Mouse (Mus musculus): Measurements from ENCODE around the gene Cib4. TPM values are rescaled to one million over a fixed set of nuclear protein-coding genes. Genes with fewer than 3 reads are reported as not detected.

The Cib4 gene
- not detected for total RNA-seq (2021)

DNA sequence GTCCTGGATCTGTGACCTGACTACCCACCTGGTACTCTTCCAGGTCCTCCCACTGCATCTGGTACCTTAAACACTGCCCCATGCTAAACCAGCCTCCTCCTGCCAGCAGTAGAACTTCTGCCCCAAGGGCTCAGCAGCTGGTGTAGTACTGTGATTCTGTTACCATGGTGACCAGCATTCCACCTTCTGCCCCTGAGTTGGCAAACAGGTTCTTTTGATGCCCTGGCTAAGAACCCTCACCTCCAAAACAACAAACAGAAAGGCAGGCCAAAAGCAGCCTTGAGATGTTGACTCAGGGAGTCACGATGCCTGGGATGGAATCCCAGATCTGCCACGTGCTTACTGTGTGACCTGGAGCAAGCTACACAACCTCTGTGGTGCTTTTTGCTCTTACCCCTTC, at the start of gene Cib4:
Gene Cib4 (minus strand): TSS at position 139 of the 400 bp plus-strand sequence.
- DNase-seq (ENCODE audit: extremely low spot score in 1 of 2, low spot score in 1 of 2): no peak

DNA sequence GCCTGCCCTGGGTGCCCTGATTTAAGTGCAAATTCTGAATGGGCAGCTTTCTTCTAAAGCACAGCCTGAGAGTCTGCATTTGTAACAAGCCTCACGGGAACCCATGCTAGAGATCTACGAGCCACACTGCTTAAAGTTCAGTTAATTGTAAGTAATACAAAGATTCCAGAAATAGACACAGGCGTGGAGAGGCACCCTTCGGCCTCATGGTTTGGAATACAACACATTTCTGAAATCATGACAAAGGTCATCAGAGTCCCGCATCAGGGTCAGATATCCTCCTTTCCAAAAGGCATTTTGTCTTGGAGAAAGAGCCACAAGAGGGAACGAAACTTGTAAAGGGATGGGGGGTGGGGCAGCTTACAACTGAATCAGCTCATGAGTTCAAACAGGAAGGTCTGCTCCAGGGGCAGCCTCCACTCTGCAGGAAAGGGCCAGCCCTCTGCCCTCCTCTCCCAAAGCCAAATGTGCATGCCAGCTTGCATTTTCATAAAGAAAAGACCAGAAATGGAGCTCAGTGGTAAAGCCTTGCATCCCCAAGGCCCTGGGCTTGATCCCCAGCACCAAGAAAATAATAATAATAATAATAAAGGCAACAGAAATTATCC, 49.4 kb upstream of the Cib4 start:
- no peak for DNase-seq (ENCODE audit: extremely low spot score in 1 of 2, low spot score in 1 of 2)

DNA sequence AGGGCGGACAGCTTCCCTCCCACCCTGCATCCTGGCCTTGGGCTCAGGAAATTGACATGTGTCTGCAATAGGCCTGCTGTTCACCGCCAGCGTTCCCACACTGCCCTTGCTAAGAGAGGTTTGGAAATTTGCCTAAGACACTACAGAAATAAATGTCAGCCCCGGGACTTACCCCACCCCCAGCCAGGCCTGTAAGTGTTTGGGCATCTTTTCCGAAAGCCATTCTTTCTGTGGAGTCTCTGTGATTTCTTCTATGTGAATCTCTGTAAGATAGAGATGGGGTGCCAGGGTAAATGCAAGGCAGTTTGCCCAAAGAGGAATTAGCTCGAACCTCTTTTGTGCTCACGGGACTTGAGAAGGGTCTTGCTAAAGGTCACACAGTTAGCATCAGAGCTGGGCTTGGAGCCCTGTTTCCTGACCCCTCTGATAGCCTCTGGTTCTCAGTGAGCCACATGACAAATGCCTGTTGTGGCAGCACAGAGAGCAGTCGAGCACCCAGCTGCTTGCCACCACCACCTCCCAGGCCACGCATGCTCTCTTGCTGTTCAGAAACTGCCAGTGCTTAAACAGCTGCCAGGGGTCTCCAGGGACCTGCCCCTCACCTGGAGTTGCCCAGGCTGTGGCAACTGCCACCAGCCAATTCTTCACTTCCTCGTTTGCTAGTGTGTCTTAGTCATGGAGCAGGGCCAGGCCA, 48.3 kb upstream of the Cib4 start:
- no peak for DNase-seq (ENCODE audit: extremely low spot score in 1 of 2, low spot score in 1 of 2)

DNA sequence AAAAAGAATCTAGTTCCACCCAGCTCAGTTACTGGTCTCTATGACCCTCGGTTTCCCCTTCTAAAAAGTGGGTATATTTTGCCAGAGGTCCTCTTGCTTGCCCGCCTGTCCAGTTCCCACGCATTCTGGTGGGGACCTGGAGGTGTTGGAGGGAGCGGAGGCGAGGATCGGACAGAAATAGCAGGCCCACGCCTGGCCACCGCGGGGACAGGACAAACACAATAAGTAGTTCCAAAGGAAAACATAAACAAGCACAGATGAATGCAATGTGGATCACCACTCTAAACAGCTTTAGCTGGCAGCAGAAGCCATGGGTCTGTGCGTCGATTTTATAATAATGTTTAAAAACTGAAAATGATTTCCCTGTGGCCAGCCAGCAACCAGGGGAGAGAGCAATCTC, 47.7 kb upstream of the Cib4 start:
- DNase-seq (ENCODE audit: extremely low spot score in 1 of 2, low spot score in 1 of 2): no peak

DNA sequence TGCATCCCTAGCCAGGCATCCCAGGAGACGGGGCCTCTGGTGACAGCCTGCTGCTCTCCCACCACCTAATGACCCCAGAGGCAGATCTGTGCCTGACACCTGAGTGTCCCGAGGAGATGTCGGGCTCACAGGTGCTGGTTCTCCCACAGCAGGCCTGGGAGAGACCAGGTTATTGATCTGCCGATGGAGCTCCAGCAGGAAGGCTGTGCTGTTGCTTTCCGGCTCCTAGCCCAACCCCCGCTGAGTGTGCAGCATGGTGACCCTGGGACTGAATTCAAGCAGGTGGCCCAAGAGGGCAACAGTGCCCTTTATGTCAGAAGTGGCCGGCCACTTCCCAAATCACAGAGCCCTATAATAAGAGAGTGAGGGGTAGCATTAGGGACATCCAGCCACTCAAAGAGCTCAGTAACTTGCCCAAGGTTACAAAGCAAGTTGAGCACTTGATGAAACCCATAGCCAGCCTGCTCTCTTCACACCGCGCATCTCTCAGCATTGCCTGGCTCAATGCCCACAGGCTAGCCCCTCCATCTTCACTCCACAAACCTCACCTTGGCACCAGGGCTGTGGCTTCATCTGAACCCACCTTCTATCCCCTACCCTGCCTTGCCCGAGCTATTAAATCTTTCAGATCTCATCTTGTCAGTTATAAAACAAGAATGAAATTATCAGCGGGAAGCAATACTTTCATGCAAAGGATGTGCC, 46.8 kb upstream of the Cib4 start:
- DNase-seq (ENCODE audit: extremely low spot score in 1 of 2, low spot score in 1 of 2): no peak

DNA sequence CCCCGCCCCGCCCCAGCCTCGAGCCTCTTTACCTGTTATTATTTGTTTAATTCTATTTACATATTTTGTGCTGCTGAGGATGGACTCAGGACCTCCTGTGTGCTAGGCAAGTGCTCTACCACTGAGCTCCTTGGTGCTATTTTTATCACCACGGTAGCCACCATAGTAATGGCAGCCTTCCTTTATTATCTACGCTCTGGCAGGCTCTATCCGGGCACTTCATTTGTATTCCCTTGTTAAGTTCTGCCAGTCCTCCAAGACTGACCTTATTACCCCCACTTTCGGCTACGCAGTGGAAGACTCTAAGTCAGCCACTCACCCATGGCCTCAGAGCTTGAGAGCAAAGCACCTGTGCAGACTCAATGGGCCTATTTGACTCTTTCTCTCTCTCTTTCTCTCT, 46.1 kb upstream of the Cib4 start:
- DNase-seq (ENCODE audit: extremely low spot score in 1 of 2, low spot score in 1 of 2): no peak

GRCm38 (mm10) chr5:30591205-30591731, 45.6 kb upstream of the Cib4 start:
- no peak for DNase-seq (ENCODE audit: extremely low spot score in 1 of 2, low spot score in 1 of 2)

DNA sequence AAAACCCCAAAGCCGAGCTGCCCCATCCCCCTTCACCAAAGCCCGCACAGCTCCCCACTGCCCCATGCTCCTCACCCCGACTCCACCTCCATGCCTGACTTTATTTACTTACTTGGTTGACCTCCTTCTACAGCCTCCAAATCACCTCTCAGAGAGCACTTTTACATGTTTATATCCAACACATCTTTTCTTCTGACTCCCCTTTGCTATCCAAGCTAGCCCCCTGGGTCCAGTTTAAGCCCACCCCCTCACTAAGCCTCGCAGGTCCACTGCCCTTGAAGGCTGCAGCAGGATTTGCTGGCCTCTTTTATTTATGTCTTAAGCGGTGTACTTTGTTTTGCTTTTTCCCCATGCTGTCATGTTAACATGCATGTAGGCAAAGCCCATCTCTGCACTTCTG, 44.6 kb upstream of the Cib4 start:
- DNase-seq (ENCODE audit: extremely low spot score in 1 of 2, low spot score in 1 of 2): no peak

DNA sequence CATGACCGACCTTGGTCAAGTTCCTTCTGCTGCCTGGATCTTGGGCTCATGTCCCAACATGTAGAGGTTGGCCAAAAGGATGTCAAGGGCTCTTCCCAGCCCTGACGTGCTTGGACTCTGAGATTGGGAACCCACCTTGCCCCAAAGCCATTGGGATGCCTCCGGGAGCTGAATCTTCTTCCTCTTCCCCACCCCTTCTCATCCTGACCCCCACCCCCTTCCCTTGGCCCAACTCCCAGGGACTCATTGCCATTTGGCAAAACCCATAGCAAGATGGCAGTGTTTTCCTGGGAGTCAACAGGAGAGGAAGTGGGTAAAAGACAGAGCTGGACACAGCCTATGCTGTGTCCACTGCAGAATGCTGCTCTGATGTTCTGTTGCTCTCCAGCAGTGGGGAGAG, 43.9 kb upstream of the Cib4 start:
- no peak for DNase-seq (ENCODE audit: extremely low spot score in 1 of 2, low spot score in 1 of 2)

DNA sequence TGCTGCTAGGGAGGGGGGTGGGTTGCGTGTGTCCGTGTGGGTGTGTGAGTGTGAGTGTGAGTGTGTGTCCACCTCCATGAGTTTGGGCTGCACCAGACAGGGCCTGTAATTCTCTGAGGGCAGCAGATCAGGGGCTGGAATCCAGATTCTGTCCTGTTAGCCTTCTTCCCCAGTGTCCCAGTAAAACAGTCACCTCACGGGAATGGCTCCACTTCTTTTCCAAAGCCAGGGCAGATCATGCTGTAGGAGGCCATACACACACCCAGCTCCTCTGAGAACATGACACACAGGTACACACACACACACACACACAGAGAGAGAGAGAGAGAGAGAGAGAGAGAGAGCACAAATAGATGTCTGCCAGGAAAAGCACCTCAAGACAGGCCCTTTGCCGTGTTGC, 43.4 kb upstream of the Cib4 start:
- DNase-seq (ENCODE audit: extremely low spot score in 1 of 2, low spot score in 1 of 2): no peak

- peak; percentile 27 to 29 for DNase-seq (ENCODE audit: extremely low spot score in 1 of 2, low spot score in 1 of 2)
Observed at GRCm38 (mm10) chr5:30588301-30588968, 42.8 kb upstream of the Cib4 start.

DNA sequence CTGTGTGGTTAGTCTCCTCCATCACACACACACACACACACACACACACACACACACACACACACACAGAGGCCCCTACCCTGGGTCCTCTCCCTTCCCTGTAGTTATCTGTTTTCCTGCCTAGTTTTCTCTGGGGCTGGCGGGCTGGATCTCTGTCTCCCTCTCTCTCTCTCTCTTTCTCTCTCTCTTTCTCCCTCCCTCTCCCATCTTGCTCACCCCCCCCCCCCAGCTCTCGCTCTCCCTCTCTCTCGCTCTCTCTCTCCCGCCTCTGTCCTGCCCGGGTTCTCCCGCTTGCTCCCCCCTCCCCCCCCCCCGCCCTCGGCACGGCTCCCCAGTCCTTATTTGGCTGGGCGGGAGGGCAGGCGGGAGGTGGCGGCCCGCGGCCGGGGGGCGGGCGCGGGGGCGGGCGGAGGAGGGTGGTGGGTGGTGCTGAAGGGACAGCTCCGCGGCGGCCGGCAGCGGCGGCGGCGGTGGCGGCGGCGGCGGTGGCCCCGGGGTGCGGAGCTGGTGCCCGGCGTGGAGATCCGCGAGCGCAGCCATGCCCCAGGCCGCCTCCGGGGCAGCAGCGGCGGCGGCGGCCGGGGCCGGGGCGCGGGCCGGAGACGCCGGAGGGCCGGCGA, 42.2 kb upstream of the Cib4 start, which contains the start of gene Kcnk3:
Gene Kcnk3 (plus strand): TSS at position 490 of the 620 bp plus-strand sequence.
- peak; percentile 32 to 37 for DNase-seq (ENCODE audit: extremely low spot score in 1 of 2, low spot score in 1 of 2)

- no peak for DNase-seq (ENCODE audit: extremely low spot score in 1 of 2, low spot score in 1 of 2)
Observed at GRCm38 (mm10) chr5:30587101-30587500, 41.5 kb upstream of the Cib4 start.

GRCm38 (mm10) chr5:30586616-30587015, 41.0 kb upstream of the Cib4 start:
- no peak for DNase-seq (ENCODE audit: extremely low spot score in 1 of 2, low spot score in 1 of 2)

DNA sequence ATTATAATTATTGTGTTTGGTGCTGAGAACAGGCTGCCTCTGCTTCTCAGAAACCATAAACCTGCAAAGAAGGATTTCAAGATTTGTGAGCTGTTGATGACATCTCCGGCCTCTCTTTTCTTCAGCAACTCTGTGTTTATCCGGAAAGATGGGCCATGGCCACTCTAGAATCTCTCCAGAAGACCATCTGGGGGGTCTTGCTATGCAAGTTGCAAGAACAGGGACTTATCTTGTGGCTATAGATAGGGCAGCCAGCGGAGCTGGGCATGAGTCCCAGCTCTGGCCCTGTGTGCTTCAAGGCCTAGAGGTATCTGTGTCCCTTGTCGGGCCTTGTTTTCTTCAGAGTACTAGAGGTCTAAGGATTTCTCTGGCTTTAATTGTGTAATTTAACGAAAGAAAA, 36.4 kb upstream of the Cib4 start:
- no peak for DNase-seq (ENCODE audit: extremely low spot score in 1 of 2, low spot score in 1 of 2)

- no peak for DNase-seq (ENCODE audit: extremely low spot score in 1 of 2, low spot score in 1 of 2)
Observed at GRCm38 (mm10) chr5:30580725-30581124, 35.1 kb upstream of the Cib4 start.

DNA sequence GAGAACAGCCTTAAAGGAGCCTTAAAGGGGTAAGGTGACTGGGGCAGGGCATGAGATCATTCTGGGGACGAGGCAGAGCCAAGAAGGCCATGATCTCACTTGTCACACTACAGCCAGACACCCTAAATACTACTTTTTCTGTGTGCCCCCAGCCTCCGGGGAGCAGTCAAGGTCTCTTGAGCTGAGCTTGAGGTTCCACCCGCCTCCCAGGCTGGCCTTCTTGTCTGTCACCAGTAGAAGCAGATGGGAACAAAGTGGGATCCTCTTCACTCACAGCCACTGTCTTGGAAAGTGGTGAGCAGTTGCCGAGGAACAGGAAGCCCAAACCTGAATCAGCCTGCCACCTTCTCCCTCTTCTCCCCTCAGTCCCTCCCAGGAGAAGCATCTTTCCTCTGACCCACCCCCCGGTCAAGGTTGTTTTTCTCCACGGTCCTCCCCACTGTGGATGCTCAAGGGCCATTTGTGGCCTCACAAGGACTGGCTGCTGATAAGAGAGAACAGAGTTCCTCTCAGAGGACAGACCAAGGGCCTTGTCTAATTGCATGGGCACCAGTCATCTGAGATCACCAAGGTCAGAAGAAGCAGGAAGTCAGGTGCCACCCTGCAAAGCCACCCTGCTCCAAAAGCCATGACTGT, 32.9 kb upstream of the Cib4 start:
- no peak for DNase-seq (ENCODE audit: extremely low spot score in 1 of 2, low spot score in 1 of 2)

GRCm38 (mm10) chr5:30577654-30578310, 32.1 kb upstream of the Cib4 start:
- DNase-seq (ENCODE audit: extremely low spot score in 1 of 2, low spot score in 1 of 2): peak; percentile 36 to 44

DNA sequence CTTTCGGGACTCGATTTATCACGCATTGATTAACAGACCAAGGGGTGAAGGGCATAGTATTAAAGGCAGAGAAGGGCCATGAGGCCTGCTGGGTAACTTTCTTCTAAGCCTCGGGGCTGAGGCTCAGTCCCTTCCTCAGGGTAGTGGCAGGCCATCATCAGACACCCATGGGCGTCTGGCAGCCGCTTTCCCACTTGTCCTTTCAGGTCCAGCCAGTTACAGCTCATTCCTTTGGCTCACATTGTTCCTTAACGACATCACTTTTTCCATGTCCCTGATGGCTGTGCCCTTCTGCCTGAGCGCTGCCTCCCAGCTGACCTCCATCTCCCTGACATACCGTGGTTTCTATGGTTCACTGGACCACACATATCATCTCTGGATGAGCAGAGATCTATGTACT, 31.6 kb upstream of the Cib4 start:
- DNase-seq (ENCODE audit: extremely low spot score in 1 of 2, low spot score in 1 of 2): no peak
